Mouse (Mus musculus): ENCODE results near the gene Ptpn13.

Gene Ptpn13

GRCm38 (mm10) chr5:103644167-103644566 is 219.2 kb downstream of the Ptpn13 start:
- DNase-seq (ENCODE audit: low read depth, low spot score) = peak; percentile 16

- no peak for DNase-seq (ENCODE audit: low read depth, low spot score)
These were observed 222.3 kb downstream of the Ptpn13 start for GRCm38 (mm10) chr5:103647320-103647719.

Data from ES-CJ7 (cell line).